Mouse (Mus musculus): Measurements from ENCODE around the gene Endod1.

Endod1 gene

DNA sequence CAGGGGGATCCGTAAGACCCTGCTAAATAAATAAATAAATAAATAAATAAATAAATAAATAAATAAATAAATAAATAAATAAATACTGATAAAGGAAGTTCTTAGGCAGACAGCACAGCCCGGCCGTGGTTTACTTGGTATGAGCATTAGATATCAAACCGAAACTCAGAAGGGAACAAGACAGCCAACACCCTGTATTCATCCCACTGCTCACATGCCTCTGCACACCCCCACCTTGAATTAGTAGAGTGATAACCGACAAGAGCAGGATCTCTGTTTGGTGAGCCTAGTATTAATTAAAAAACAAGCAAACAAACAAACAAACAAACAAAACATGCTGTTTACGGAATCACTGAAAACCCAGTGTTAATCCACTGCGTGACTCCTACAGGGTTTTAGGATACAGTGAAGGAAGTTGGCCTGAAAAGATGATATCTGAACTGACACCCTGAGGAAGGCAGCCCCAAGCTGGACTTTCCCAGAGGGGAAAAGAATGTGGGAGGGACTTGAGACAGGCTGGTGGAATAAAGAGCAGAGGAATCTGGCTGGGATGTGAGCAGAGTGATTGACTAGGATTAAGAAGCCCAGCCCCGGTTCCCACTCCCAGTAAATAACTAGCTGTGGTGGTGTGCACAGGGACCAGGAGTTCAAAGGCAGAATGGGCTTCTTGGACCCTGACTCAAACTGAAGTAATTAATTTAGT is at the start of gene Endod1:
Gene Endod1 (minus strand): TSS at position 155 of the 703 bp plus-strand sequence.
- no peak for DNase-seq

DNA sequence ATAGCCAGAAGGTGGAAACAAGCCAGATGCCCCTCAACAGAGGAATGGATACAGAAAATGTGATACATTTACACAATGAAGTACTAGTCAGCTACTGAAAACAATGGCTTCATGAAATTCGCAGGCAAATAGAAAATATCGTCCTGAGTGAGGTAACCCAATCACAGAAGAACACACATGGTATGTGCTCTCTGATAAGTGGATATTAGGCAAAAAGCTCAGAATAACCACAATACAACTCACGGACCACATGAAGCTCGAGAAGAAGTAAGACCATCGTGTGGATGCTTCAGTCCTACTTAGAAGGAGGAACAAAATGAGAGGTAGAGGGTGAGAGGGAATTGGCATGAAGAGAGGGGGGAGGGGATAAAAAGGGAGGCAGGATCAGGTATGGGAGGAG is 27.8 kb upstream of the Endod1 start:
- DNase-seq, result no peak

DNA sequence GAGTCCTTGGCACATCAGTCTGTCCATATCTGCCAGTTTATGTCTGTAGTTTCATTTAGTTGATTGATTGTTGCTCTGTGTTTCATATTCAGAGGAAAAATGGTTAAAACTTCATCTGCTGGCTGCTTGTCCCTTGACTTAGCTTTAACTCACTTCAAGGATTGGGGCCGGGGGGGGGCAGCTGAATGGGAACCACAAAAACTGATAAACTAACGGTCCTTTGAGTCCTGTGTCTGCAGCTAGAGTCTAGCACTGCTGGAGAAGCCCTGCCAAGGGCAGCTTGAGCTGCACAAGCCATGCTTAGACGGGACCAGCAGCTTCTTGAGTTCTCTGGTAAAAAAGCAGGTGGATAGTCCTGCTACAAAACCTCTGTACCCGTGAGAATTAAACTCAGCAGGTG is 26.7 kb upstream of the Endod1 start:
- DNase-seq, result no peak

DNA sequence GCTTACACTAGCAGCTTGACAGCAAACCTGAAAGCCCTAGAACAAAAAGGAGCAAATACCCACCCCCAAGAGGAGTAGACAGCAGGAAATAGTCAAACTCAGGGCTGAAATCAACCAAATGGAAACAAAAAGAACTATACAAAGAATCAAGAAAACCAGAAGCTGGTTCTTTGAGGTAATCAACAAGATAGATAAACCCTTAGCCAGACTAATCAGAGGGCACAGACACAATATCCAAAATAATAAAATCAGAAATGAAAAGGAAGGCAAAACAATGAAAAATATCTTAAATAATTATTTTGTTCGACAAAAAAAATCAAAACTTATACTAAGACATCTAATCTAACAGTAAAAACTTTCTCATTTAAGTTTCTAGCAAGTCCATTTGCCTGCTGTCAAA is 24.7 kb upstream of the Endod1 start:
- DNase-seq, result no peak

DNA sequence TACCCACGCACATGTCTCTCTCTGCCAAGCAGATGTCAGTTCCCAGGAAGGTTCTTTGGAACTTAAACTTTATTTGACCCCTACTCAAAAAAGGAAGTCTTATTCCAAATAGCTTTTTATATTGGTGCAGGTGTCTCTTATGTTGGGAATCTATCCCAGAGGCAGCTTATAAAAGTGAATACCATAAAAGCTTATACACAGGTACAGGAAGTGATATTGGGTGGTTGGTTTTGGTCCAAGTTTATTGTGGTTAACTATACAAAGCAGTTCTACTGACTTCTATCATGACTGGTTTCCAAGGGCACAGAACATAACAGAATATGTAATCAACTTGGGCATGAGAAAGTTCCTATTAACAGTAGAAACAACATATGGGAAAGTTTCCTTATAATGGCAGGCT is 20.8 kb upstream of the Endod1 start:
- no peak for DNase-seq

DNA sequence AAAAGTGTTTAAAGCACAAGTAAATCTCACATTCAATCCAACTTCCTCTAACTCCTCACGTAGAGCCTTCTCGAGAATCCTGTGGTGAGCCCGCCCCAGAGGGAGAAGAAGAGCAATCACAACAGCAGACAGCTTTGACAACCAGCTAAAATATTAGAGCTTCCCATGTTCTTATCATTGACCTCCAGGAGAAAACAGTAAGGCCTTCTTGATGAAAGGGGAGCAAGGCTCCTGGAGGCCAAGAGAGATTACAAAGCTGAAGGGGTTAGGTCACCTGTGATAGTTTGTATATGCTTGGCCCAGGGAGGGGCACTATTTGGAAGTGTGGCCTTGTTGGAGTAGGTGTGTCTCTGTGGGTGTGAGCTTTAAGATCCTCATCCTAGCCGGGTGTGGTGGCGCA is 19.1 kb upstream of the Endod1 start:
- DNase-seq, result no peak

DNA sequence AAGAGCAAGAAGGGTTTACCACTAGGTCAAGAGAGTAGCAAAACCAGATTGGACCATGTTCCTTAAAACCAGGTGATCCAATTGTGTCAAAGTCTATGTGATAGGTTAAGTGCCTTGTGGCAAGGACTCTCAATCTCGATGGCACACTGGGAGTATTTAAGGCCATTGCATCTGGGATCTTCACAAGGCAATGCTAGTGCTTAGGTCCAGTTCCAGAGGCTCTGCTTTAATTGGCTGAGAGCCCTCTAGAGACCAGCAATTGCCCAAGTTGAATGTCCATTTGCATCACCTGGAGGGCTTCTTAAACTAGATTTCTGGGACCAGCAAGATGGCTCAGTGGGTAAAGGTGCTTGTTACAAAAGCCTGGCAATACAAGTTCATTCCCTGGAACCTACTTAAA is 17.6 kb upstream of the Endod1 start:
- no peak for DNase-seq

DNA sequence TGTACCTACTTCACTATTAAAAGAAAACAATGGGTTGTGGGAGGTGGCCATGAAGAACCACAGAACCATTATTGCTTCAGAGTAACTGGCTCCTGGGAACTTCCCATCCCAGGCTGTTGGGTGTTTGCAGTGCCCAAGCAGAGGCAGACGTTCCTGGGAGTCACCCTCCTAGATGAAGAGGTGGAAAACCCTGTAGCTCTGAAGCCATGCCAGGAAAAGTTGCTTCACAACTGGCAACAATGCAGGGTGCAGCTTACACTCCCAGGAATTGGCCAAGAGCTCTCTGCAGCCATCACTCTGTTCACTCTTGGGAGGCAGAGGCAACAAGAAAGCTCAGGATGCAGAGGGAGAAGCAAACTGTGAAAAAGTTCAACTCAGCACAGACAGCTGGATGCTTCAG is 16.8 kb upstream of the Endod1 start:
- DNase-seq, result no peak

DNA sequence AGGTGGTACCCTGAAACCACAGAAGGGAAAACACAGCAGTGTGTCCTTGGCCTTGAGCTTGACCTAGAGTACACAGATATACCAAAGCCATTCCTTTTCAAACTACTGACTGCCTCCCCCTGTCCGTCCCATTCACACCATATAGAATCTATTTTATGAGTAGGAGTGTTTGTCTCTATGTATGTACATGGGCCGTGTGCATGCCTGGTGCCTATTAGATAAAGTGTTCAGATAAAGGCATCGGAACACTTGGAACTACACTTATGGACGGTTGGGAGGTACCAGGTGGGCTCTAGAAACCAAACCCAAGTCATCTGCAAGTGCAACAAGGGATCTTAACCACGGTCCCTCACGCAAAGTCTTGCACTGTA is 16.1 kb upstream of the Endod1 start:
- no peak for DNase-seq

DNA sequence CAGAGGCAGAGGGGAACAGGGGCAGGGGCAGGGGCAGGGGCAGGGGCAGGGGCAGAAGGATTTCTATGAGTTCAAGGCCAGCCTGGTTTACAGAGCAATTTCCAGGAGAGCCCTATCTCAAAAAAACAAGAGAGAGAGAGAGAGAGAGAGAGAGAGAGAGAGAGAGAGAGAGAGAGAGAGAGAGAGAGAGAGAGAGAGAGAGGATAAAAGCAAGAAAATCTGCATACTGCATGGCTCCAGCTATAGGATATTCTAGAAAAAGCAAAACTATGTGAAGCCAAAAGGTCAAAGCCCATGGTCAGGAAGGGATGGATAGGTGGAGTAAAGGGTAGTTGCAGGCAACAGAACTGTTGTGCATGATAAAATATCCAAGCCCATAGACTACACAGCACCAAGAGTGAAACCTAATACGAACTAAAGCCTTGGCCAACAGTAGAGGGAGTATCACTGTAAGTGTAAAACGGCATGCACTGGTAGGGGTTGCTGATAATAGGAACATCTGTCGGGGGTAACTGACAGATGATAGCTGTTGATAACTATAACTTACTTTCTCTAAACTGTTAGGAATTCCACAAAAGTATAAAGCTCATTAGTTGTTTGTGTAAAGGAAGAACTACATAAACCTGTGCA is 15.6 kb upstream of the Endod1 start:
- DNase-seq, result no peak

DNA sequence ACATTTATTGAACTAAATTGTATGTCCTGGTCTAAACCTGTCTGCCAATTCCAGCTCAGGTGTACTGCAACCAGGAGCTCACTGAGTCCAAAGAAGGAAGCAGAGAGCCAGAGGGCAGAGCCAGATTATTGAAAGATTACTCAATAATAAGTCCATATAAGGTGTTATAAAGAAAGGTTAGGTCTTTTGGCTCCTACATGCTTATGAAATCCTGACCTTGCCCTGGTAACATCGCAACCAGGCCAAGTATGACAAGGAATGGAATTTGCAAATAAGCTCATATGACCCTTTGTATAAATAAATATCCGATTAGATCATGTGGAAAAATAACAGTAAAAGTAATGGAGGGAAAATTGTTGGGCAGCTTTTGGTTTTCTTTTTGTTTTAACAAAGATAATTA is 14.8 kb upstream of the Endod1 start:
- DNase-seq, result no peak

DNA sequence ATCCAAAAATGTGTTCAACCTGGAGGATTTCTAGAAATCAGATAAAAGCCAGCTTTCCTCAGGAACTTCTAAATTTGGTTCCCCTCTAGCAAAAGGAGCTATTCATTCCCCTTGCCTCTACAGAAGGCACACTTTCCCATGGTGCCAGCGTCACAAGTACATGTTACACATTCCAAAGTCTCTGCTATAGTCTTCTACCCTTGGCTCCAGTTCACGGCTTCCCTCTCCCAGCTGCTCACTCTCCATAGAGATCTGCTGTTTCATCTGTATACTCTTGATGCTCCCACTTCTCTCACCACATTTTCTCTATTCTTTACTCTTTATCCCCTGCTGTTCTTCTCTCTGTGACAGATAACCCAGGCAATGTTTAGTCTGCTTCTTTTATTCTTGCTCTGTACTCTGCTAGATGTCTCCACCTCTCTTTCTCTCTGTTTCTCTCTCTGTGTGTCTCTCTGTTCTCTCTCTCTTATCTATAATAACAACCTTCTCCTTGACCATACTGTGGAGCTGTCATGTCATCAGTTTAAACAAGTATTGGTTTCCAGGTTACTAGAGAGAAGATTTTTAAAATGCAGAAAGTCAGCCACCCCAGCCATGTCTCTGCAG is 13.8 kb upstream of the Endod1 start:
- DNase-seq, result no peak

DNA sequence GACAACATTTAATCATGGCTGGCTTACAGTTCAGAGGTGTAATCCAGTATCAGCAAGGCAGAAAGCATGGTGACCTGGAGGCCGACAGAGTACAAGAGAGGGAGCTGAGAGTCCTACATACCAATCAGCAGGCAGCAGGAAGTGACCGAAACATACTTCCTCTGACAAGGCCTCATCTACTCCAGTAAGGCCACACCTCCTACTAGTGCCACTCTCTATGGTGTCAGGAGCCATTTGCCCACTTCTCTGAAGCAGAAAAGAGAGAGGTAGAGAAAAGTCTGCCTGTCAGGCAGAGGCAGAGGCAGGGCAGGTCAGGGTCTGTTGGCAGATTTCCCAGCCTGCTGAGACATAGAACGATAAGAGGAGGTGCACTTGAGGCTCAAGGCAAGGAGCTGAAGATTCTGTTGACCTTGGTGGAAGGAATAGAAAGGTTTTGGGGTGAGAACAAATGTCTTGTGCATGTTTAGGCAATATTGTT is 10.6 kb upstream of the Endod1 start:
- no peak for DNase-seq

DNA sequence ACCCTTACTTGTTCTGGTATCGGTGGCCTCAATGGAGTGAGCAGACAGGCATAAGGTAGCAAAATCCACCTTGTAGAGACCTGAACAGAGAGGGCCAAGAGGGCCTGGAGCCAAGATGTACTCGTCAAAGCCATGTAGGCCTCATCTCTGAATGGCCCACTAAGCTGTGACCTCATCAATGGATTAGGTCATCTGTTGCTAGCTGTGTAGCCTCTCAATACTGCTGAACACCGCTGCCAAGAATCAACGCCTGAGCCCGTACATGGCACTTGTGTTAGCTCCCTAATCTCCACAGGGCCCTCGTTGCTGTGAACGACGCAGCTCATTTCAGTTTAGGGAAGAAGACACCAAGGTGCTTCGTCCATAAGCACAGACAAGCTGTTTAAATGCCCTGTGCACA is 10.0 kb upstream of the Endod1 start:
- DNase-seq, result no peak

DNA sequence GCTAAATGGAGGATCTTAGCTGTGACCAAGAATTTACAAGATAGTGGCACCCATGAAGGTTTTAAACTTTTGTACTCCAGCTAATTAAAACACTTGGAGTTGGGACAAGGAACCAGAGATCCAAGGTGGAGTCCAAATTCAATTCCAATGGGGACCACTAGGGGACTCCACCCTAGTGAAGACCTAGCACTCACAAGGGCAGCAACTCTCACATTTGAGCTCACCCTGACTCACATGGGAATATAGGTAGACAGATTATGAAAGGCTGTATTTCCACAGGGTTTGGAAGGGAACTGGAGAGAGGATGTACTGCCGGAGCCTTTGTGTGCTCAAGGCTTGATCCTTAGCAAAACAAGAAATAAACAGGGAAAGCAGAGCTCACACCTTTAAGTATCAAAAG is 9.0 kb upstream of the Endod1 start:
- DNase-seq, result peak; percentile 31 to 37

DNA sequence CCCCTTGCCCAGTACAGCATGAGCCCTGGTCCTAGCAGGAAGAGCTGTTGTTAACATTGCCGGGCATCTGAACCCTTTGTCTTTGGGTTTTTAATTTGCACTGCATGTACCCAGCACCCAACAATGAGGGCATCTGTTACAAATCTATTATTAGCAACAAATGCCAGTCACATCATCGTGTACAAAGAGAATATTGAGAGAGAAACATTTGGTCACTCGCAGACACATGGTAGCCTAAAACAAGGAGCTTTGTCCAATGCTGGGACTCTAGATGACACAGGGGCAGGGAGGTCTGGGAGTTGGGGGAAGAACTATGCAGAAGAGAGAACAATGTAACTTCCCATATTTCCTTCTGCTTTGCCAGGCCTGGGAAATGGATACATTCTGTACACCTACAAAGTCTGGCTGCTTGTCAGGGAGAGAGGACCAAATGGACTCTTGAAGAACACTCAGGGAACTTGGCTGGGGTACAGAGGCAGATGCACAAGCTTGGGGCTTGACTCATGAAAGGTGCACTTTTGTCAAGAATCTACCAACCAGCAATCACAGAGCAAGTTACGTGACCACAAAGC is 7.8 kb upstream of the Endod1 start:
- DNase-seq, result no peak

DNA sequence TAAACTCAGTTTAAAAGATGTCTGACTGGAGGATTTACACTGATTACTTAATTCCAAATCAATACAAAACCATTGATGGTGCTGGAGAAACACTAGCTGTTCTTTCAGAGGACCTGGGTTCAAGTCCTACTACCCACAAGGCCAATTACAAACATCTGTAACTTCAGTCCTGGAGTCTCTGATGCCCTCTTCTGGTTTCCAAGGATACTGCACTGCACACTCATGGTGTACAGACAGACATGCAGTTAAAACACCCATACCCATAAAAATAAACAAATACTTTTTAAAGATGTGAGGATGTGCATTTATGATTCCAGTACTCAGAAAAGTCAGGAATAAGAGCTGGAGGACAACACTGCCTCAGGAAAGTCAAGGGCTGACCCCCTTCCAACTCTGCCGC is 6.7 kb upstream of the Endod1 start:
- DNase-seq, result peak; percentile 29 to 31

DNA sequence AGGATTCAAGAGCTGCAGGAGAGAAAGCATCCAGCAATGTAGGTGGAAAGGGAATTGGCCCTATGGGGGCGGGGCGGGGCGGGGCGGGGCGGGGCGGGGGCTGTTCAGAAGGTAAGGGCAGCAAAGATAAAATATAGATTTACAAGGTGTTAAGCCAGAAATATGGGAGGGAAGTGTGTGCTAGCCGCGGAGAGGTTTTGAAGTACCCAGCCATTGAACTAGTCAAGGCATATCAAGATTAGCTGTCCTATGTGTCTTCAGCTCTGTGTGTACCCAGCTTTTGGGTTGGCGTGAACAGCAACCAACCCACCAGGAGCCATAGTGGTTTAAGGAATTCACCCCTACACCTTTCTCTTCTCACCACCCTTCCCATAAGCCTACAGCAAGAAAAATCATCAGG is 5.5 kb upstream of the Endod1 start:
- DNase-seq, result no peak

DNA sequence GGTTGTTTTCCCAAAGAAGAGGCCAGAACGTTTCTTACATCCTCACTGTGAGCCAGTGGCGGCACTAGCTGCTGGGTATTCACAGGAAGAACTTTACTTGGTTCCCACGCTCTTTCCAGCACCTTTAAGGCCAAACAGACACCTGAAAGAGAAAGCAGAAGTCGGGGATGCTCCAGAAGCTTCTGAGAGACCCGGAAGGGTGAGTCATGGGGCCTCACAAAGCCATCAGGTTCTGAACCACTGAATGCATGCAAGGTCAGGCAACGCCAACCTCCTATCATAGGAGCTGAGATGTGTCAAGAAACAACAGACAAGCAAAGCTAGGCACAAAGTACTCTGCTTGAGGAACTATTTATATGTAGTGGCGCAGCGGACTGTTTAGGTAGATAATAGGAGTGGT is 4.4 kb upstream of the Endod1 start:
- peak; percentile 31 to 37 for DNase-seq

DNA sequence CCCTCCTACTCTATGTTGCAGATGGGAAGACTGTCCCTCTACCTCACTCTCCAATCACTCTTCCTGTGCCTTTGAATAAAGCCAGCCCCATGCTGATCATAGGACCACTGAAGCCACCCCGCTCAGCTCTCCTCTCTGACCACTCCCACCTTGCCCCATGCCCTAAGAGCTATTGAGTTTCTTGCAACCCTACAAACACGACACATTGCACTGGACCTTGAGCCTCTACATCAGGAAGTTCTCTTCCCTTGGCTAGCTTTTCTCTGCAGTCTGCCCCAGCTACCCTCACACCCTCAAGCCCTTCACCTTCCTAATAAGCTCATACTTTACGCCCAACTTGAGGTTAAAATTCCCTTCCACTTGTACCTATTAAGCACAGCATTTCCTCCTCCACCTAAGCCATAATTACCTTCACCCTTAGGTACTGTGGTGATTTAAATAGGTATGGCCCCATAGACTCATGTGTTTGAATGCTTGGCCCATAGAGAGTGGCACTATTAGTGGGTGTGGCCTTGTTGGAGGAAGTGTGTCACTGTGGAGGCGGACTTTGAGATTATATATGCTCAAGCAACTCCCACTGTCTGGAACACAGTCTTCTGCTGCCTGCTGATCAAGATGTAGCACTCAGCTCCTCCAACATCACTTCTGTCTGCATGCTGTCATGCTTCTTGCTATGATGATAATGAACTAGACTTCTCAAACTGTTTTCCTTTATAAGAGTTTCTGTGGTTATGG is 2.0 kb upstream of the Endod1 start:
- DNase-seq, result no peak

DNA sequence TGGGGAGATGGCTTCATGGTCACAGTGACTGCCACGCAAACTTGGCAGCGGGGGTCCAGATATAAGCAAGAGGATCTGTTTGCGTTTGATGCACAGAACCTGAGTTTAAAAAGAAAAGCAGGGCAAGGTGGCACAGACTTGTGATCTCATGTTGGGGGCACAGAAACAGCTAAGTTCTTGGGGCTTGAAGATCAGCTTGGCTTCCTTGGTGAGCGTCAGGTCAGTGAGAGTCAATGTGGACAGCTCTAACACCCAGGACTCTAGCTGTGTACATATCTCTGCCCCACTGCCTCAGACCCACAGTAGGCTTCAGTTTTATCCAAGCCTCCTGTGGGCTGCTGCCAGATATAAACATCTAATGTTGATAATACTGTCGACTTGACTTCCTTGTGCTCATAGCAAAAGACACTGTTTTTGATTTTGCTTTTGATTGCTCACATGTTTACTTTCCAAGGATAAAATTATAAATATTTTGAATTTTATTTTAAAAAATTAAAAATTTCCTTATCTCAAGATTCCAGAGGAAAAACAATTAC is 1.0 kb upstream of the Endod1 start:
- no peak for DNase-seq

DNA sequence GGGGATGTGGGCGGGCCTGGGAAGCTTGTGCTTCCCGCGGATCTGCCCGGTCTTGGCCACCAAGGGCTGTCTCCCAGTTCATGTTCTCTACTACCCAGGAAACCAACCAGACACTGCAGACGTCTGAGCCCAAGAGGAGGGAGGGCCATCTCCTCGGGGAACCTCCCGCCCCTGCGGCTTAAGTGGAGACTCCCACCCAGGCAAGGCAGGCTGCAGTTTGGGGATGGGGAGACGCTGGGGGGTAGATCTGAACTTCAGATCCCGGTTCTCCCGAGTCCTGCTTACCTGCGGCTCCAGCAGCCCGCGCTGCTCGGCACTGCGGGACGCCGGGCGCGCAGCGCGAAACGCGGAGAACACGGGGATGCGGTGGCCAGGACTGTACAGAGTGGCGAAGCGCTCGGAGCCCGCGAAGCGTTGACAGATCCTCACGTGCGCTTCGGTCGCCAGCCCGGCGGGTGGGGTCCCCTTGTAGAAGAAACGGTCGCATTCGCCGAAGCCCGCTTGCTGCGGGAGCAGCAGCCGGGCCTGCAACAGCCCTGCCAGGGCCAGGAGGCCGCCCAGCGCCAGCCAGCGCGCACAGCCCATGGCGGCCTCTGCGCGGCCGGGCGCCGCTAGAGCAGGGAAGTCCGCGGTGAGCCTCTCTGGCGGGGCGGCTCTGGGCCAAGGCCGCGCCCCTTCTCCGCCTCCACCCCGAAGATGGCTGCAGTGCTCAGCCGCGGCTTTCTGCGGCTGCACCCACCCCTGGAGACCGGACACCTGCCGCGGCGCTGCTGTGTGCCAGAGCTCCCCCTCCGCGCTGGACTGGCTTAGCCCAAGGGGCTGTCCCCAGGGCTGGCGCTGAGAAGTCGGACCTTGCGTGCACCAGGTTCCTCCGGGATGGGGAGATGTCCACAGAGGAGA is 671 bp downstream of the Endod1 start:
- DNase-seq, result peak; percentile 87 to 88

All from B cell, adult 2 months (primary cell).